Mouse (Mus musculus) MEL (cell line): ENCODE measurements at regions not wholly inside any gene's neighbourhood (a gene's known extent, or its start where the extent isn't known, plus 50 kb on each side); places are given as distances from the start of the nearest gene placed in this dataset.

Experiments used
- DNase-seq: peaks from one replicate; pipeline ENCODE4 v3.0.0; 2011; ENCODE audit warnings: low read depth, low spot score
- H3K27ac ChIP-seq: 2 replicates; pipeline ENCODE4 v1.5.1; 2012; ENCODE audit warnings: low read depth, mild to moderate bottlenecking, control low read depth, low read length, moderate library complexity; ENCODE audit not compliant: control insufficient read depth
- H3K27me3 ChIP-seq, 2 experiments: fragments of 150-350 bp in 1 of 2; sonication (generic) in 1 of 2; 2 replicates each; pipeline ENCODE4 v1.6.1; 2012; ENCODE audit warnings: low read length in 2 of 2, mild to moderate bottlenecking in 2 of 2, improper control_type of control experiment in 1 of 2, moderate library complexity in 1 of 2; ENCODE audit not compliant: insufficient read depth in 2 of 2, control insufficient read depth in 1 of 2
- H3K36me3 ChIP-seq, 2 experiments: 2 replicates each; pipeline ENCODE4 v1.6.1; 2012 to 2014; ENCODE audit warnings: low read length in 2 of 2, improper control_type of control experiment in 1 of 2, inconsistent platforms in 1 of 2, mild to moderate bottlenecking in 1 of 2; ENCODE audit not compliant: insufficient read depth in 2 of 2, control insufficient read depth in 1 of 2
- H3K4me1 ChIP-seq, 2 experiments: fragments of 150-350 bp in 1 of 2; sonication (generic) in 1 of 2; 2 replicates each; pipeline ENCODE4 v1.6.1; 2012; ENCODE audit warnings: low read length in 2 of 2, improper control_type of control experiment in 1 of 2, mild to moderate bottlenecking in 1 of 2; ENCODE audit not compliant: insufficient read depth in 2 of 2, control insufficient read depth in 1 of 2
- H3K4me3 ChIP-seq, 2 experiments: fragments of 150-350 bp in 1 of 2; sonication (generic) in 1 of 2; 2 replicates each; pipeline ENCODE4 v1.5.1; 2012; ENCODE audit warnings: low read depth in 2 of 2, low read length in 2 of 2, mild to moderate bottlenecking in 2 of 2, moderate library complexity in 2 of 2, control low read depth in 1 of 2, improper control_type of control experiment in 1 of 2; ENCODE audit not compliant: control insufficient read depth in 1 of 2, insufficient read depth in 1 of 2
- H3K79me2 ChIP-seq: 2 replicates; pipeline ENCODE4 v1.6.1; 2012; ENCODE audit warnings: mild to moderate bottlenecking, low read length, moderate library complexity; ENCODE audit not compliant: control insufficient read depth, poor library complexity, insufficient read depth
- H3K9ac ChIP-seq: 2 replicates; pipeline ENCODE4 v1.6.1; 2012; ENCODE audit warnings: low read depth, mild to moderate bottlenecking, control low read depth, low read length, moderate library complexity; ENCODE audit not compliant: control insufficient read depth, poor library complexity, severe bottlenecking
- H3K9me3 ChIP-seq: fragments of 150-350 bp; sonication (generic); replicated peaks from 2 replicates; pipeline ENCODE4 v1.6.1; 2012; ENCODE audit warnings: mild to moderate bottlenecking, low read length, improper control_type of control experiment, moderate library complexity; ENCODE audit not compliant: insufficient read depth
- ELF1 ChIP-seq: IDR thresholded peaks from 2 replicates; pipeline ENCODE4 v1.6.1; 2014; ENCODE audit warnings: low read depth, mild to moderate bottlenecking, inconsistent platforms, low read length, improper control_type of control experiment, moderate library complexity
- ETS1 ChIP-seq: IDR thresholded peaks from 2 replicates; pipeline ENCODE4 v1.6.1; 2012; ENCODE audit warnings: low read depth, mild to moderate bottlenecking, inconsistent platforms, low read length, improper control_type of control experiment, moderate library complexity
- GATA1 ChIP-seq: IDR thresholded peaks from 2 replicates; pipeline ENCODE4 v1.6.1; 2011; ENCODE audit warnings: low read depth, low read length, improper control_type of control experiment
- HCFC1 ChIP-seq: IDR thresholded peaks from 2 replicates; pipeline ENCODE4 v1.6.1; 2012; ENCODE audit warnings: low read depth, mild to moderate bottlenecking, inconsistent platforms, low read length, improper control_type of control experiment, moderate library complexity
- KAT2A ChIP-seq: conservative IDR thresholded peaks from 2 replicates; pipeline ENCODE4 v1.6.1; 2012; ENCODE audit warnings: low read depth, low read length, improper control_type of control experiment, inconsistent platforms
- MAFK ChIP-seq: IDR thresholded peaks from 2 replicates; pipeline ENCODE4 v1.6.1; 2011; ENCODE audit warnings: low read depth, mild to moderate bottlenecking, low read length, improper control_type of control experiment, borderline replicate concordance
- MAX ChIP-seq: IDR thresholded peaks from 2 replicates; pipeline ENCODE4 v1.6.1; 2011; ENCODE audit warnings: low read length, improper control_type of control experiment
- MXI1 ChIP-seq: IDR thresholded peaks from 2 replicates; pipeline ENCODE4 v1.6.1; 2011; ENCODE audit warnings: mild to moderate bottlenecking, low read depth, low read length, improper control_type of control experiment
- MYB ChIP-seq: IDR thresholded peaks from 2 replicates; pipeline ENCODE4 v1.6.1; 2011; ENCODE audit warnings: mild to moderate bottlenecking, low read depth, low read length, improper control_type of control experiment
- NELFE ChIP-seq: IDR thresholded peaks from 2 replicates; pipeline ENCODE4 v1.6.1; 2011; ENCODE audit warnings: low read depth, low read length, improper control_type of control experiment
- POLR2AphosphoS5 ChIP-seq: IDR thresholded peaks from 2 replicates; pipeline ENCODE4 v1.6.1; 2012; ENCODE audit warnings: low read depth, borderline replicate concordance, mild to moderate bottlenecking, inconsistent platforms, low read length, moderate library complexity, mixed read lengths
- RAD21 ChIP-seq: IDR thresholded peaks from 2 replicates; pipeline ENCODE4 v1.6.1; 2011; ENCODE audit warnings: mild to moderate bottlenecking, low read depth, low read length, improper control_type of control experiment
- SIN3A ChIP-seq: IDR thresholded peaks from 2 replicates; pipeline ENCODE4 v1.6.1; 2012; ENCODE audit warnings: low read length, improper control_type of control experiment, inconsistent platforms
- SMC3 ChIP-seq: IDR thresholded peaks from 2 replicates; pipeline ENCODE4 v1.6.1; 2011; ENCODE audit warnings: low read depth, low read length, improper control_type of control experiment
- TAL1 ChIP-seq: IDR thresholded peaks from 2 replicates; pipeline ENCODE4 v1.6.1; 2012; ENCODE audit warnings: mild to moderate bottlenecking, inconsistent platforms, low read length, moderate library complexity, mixed read lengths
- USF1 ChIP-seq: IDR thresholded peaks from 2 replicates; pipeline ENCODE4 v1.6.1; 2014; ENCODE audit warnings: low read depth, mild to moderate bottlenecking, inconsistent platforms, low read length, improper control_type of control experiment, moderate library complexity
- ZMIZ1 ChIP-seq: IDR thresholded peaks from 2 replicates; pipeline ENCODE4 v1.6.1; 2012; ENCODE audit warnings: low read depth, mild to moderate bottlenecking, inconsistent platforms, low read length, improper control_type of control experiment, moderate library complexity

GRCm38 (mm10) chr5:51839292-51839691, 271.8 kb upstream of the Ppargc1a start:
- Histone ChIP-seq H3K4me1 (peaks cover 5 to 13% of the 10 kb centered on the region in 2 experiments), H3K36me3 (peaks cover 0 to 14% of the 10 kb centered on the region in 2 experiments; a peak in 2 of 4 replicates), H3K9me3 (no peaks in the 10 kb centered on the region), H3K27me3 (no peaks in the 10 kb centered on the region), H3K9ac (no peak overlapping the region), H3K4me3 (no peak overlapping the region), H3K27ac (no peak overlapping the region), H3K79me2 (no peaks in the 10 kb centered on the region)
- no peak for DNase-seq
- TF ChIP-seq HCFC1 (no peak), MAX (no peak), SMC3 (no peak), GATA1 (no peak), SIN3A (no peak), RAD21 (no peak), ZMIZ1 (no peak), POLR2AphosphoS5 (no peak), MYB (no peak), TAL1 (no peak), NELFE (no peak), USF1 (no peak), MAFK (no peak)

GRCm38 (mm10) chr5:51830551-51830950, 263.0 kb upstream of the Ppargc1a start:
- H3K27ac ChIP-seq = no peak overlapping the region
- no peaks in the 10 kb centered on the region for H3K27me3 ChIP-seq
- no peaks in the 10 kb centered on the region for H3K9me3 ChIP-seq
- H3K36me3 ChIP-seq = peaks cover 0 to 9% of the 10 kb centered on the region in 2 experiments; a peak in 2 of 4 replicates
- no peak for DNase-seq
- no peak overlapping the region for H3K9ac ChIP-seq
- peaks cover 2 to 5% of the 10 kb centered on the region in 2 experiments for H3K4me1 ChIP-seq
- TF ChIP-seq MXI1 (no peak), ELF1 (no peak), KAT2A (no peak), ETS1 (no peak)
- no peak overlapping the region for H3K4me3 ChIP-seq
- H3K79me2 ChIP-seq = no peaks in the 10 kb centered on the region

GRCm38 (mm10) chr5:51830015-51830414, 262.5 kb upstream of the Ppargc1a start:
- Histone ChIP-seq H3K9me3 (no peaks in the 10 kb centered on the region), H3K36me3 (peaks cover 0 to 11% of the 10 kb centered on the region in 2 experiments; a peak in 2 of 4 replicates), H3K79me2 (no peaks in the 10 kb centered on the region), H3K9ac (no peak overlapping the region)
- TF ChIP-seq SIN3A = no peak
- TF ChIP-seq, all 39 proteins: peak for 0
- H3K4me1 ChIP-seq = peaks cover 2 to 10% of the 10 kb centered on the region in 2 experiments
- no peak overlapping the region for H3K27ac ChIP-seq
- no peaks in the 10 kb centered on the region for H3K27me3 ChIP-seq
- no peak for DNase-seq
- no peak overlapping the region for H3K4me3 ChIP-seq
